Mouse (Mus musculus) kidney, postnatal 0 days (tissue): Measurements from ENCODE around the gene Ambra1. TPM values are rescaled to one million over a fixed set of nuclear protein-coding genes. Genes with fewer than 3 reads are reported as not detected.

Experiments
- ATAC-seq: fragments of 200-750 bp; cut with Nextera tagmentation; replicated peaks from 2 replicates; pipeline ENCODE4 v1.8.0; 2017; ENCODE audit warnings: low read depth, moderate number of reproducible peaks, moderate TSS enrichment, moderate library complexity; ENCODE audit not compliant: low FRiP score
- DNase-seq: peaks from one replicate; pipeline ENCODE4 v3.0.0-alpha.2; 2016; ENCODE audit warnings: low spot score
- H3K27ac ChIP-seq: fragments of 300-500 bp; sonication (generic); 2 replicates; pipeline ENCODE4 v1.5.1; 2014; ENCODE audit warnings: mild to moderate bottlenecking
- H3K27me3 ChIP-seq: fragments of 300-500 bp; sonication (generic); 2 replicates; pipeline ENCODE4 v1.6.1; 2014; ENCODE audit warnings: low read length, mixed read lengths; ENCODE audit not compliant: insufficient read depth
- H3K36me3 ChIP-seq: fragments of 300-500 bp; sonication (generic); 2 replicates; pipeline ENCODE4 v1.6.1; 2014; ENCODE audit warnings: low read length, mixed read lengths; ENCODE audit not compliant: insufficient read depth
- H3K4me1 ChIP-seq: fragments of 300-500 bp; sonication (generic); replicated peaks from 2 replicates; pipeline ENCODE4 v1.6.1; 2014; ENCODE audit warnings: antibody characterized with exemption, low read length, mixed read lengths; ENCODE audit not compliant: insufficient read depth
- H3K4me2 ChIP-seq: fragments of 300-500 bp; sonication (generic); 2 replicates; pipeline ENCODE4 v1.6.1; 2014; ENCODE audit warnings: mild to moderate bottlenecking, low read length, moderate library complexity, mixed read lengths
- H3K4me3 ChIP-seq: fragments of 300-500 bp; sonication (generic); replicated peaks from 2 replicates; pipeline ENCODE4 v1.5.1; 2014; ENCODE audit warnings: low read depth, low read length
- H3K9ac ChIP-seq: fragments of 300-500 bp; sonication (generic); 2 replicates; pipeline ENCODE4 v1.6.1; 2014; ENCODE audit warnings: low read depth, low read length
- H3K9me3 ChIP-seq: fragments of 300-500 bp; sonication (generic); replicated peaks from 2 replicates; pipeline ENCODE4 v1.6.1; 2016; ENCODE audit warnings: low read length, inconsistent platforms, mixed read lengths
- CTCF ChIP-seq: IDR thresholded peaks from 2 replicates; pipeline ENCODE4 v1.5.1; 2016; ENCODE audit warnings: antibody characterized with exemption, low read depth, mild to moderate bottlenecking, moderate library complexity
- WGBS: fragments of 180-500 bp; shearing (Covaris S2); extraction: QIAGEN DNeasy Blood & Tissue Kit; methylation state at CpG from one replicate; pipeline ENCODE4 v1.1.7; 2014; 5-methylcytosine and 5-hydroxymethylcytosine counted together
- polyA plus RNA-seq: library from polyadenylated mRNA; unstranded; fragments of >200 nt; fragmentation: Nextera tagmentation; extraction: Ambion mirVana; gene quantifications from 2 replicates; pipeline ENCODE4 v1.2.1, GENCODE M21; 2015

Ambra1 gene
- polyA plus RNA-seq, 1 experiment from 2014 or later: 10.4 TPM

GRCm38 (mm10) chr2:91955875-91956274 lies 225.9 kb downstream of the Ambra1 start:
- no peak for DNase-seq
- Histone ChIP-seq H3K9ac (no peak overlapping the region), H3K4me1 (peaks cover 15% of the 10 kb centered on the region; the same call in 1 of the 2 replicates), H3K4me2 (no peak overlapping the region), H3K36me3 (no peaks in the 10 kb centered on the region), H3K4me3 (no peak overlapping the region), H3K27ac (no peak overlapping the region), H3K9me3 (no peaks in the 10 kb centered on the region), H3K27me3 (no peaks in the 10 kb centered on the region)
- no peak for TF ChIP-seq CTCF
- ATAC-seq: no peak
- 86% methylated on average over 6 of the region's 6 CpGs for WGBS

- Histone ChIP-seq H3K9me3 (no peaks in the 10 kb centered on the region), H3K4me2 (no peak overlapping the region), H3K27me3 (no peaks in the 10 kb centered on the region), H3K4me3 (no peak overlapping the region), H3K4me1 (peaks cover 22% of the 10 kb centered on the region), H3K27ac (no peak overlapping the region), H3K36me3 (no peaks in the 10 kb centered on the region), H3K9ac (no peak overlapping the region)
- DNase-seq (no peak), ATAC-seq (0 out of 2 replicates have a peak, but pooled peaks have one; percentile 18)
- WGBS: 23% methylated on average over 3 of the region's 4 CpGs
- no peak for TF ChIP-seq CTCF
Observed at GRCm38 (mm10) chr2:91957096-91957495, 227.2 kb downstream of the Ambra1 start.

- Histone ChIP-seq H3K9ac (no peak overlapping the region), H3K9me3 (no peaks in the 10 kb centered on the region), H3K4me2 (no peak overlapping the region), H3K36me3 (no peaks in the 10 kb centered on the region), H3K4me3 (no peak overlapping the region), H3K27ac (no peak overlapping the region), H3K4me1 (peaks cover 29% of the 10 kb centered on the region), H3K27me3 (no peaks in the 10 kb centered on the region)
- no peak for TF ChIP-seq CTCF
- WGBS: 87% methylated on average over 8 of the region's 8 CpGs
- DNase-seq (no peak), ATAC-seq (no peak)
Observed at GRCm38 (mm10) chr2:91958049-91958448, 228.1 kb downstream of the Ambra1 start.

GRCm38 (mm10) chr2:91958701-91959457 lies 228.9 kb downstream of the Ambra1 start:
- Histone ChIP-seq H3K27ac (no peak overlapping the region), H3K4me2 (no peak overlapping the region), H3K9me3 (no peaks in the 10 kb centered on the region), H3K36me3 (no peaks in the 10 kb centered on the region), H3K9ac (no peak overlapping the region), H3K27me3 (no peaks in the 10 kb centered on the region), H3K4me1 (peaks cover 24% of the 10 kb centered on the region), H3K4me3 (no peak overlapping the region)
- TF ChIP-seq CTCF: peak; percentile 76
- ATAC-seq: no peak
- DNase-seq: peak; percentile 84
- WGBS: 42% methylated on average over 10 of the region's 10 CpGs

- DNase-seq (no peak), ATAC-seq (no peak)
- Histone ChIP-seq H3K9ac (no peak overlapping the region), H3K4me3 (no peak overlapping the region), H3K36me3 (no peaks in the 10 kb centered on the region), H3K9me3 (no peaks in the 10 kb centered on the region), H3K27me3 (no peaks in the 10 kb centered on the region), H3K27ac (no peak overlapping the region), H3K4me1 (peaks cover 21% of the 10 kb centered on the region), H3K4me2 (no peak overlapping the region)
- TF ChIP-seq CTCF: no peak
- WGBS: 74% methylated on average over 11 of the region's 11 CpGs
Observed at GRCm38 (mm10) chr2:91959544-91960410, 229.8 kb downstream of the Ambra1 start.

GRCm38 (mm10) chr2:91960459-91960858 lies 230.5 kb downstream of the Ambra1 start:
- Histone ChIP-seq H3K4me3 (no peak overlapping the region), H3K36me3 (no peaks in the 10 kb centered on the region), H3K4me2 (no peak overlapping the region), H3K27me3 (no peaks in the 10 kb centered on the region), H3K27ac (no peak overlapping the region), H3K9ac (no peak overlapping the region), H3K4me1 (peaks cover 16% of the 10 kb centered on the region), H3K9me3 (no peaks in the 10 kb centered on the region)
- DNase-seq (no peak), ATAC-seq (no peak)
- no peak for TF ChIP-seq CTCF
- 91% methylated on average over 5 of the region's 5 CpGs for WGBS
